Mouse (Mus musculus): ENCODE measurements around the gene Prickle2. TPM values are rescaled to one million over a fixed set of nuclear protein-coding genes. Genes with fewer than 3 reads are reported as not detected.
A peak's percentile ranks its signal among the peaks of the same experiment; 100 is the strongest.

Gene Prickle2
- polyA plus RNA-seq, 1 experiment, result 12.7 TPM

DNA sequence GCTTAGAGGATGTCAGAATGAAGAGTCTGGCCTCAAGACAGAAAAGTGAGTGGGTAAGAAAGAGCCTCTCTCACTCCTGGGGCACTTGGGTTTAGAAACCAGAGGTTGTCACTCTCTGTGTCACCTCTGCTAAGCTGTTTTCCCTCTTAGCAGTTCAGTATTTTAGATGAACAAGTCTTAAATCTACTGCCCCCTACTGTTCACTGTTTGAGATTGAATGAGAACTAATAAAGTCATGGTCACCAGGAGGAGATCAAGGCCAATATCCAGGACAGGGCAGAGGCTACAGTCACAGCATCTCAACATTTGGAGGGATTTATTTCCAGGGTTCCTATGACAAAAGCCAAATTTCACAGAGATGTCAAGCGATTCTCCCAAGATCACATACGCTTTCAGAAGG is 228.3 kb downstream of the Prickle2 start:
- 90% methylated on average over 2 of the region's 2 CpGs for WGBS
- Histone ChIP-seq H3K27ac (ENCODE audit: insufficient read depth, low read length) (no peak overlapping the region), H3K27me3 (ENCODE audit: control insufficient read depth, insufficient read depth, low read length) (no peaks in the 10 kb centered on the region), H3K4me3 (replicated peaks; ENCODE audit: insufficient read depth, low read depth, low read length) (no peak overlapping the region), H3K4me1 (ENCODE audit: control insufficient read depth, insufficient read depth, low read length) (0 out of 2 replicates have a peak, but pooled peaks cover 3% of the 10 kb centered on the region)
- TF ChIP-seq POLR2A (IDR thresholded peaks at IDR 0.05; ENCODE audit: borderline replicate concordance, insufficient read depth, low read length) (no peak), CTCF (IDR thresholded peaks at IDR 0.05; ENCODE audit: borderline replicate concordance, insufficient read depth, low read depth, low read length) (no peak)
- DNase-seq, result no peak

DNA sequence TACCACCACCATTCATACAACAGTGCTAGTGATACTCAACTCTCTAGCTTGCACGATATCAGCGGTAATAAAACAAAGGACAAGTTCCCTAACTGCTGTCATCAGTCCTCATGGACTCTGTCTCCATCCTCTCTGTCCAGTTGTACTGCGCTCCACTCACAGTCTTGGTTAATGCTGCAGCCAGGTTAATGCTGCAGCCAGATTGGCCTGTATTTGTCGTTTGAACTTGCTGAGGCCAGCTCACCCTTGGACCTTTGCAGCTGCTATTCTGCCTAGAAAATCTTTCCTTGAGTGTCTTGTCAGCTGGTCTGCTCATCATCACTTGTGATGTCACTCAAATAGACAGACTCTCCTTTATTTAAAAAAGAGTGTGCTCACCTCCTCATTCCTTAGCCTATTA is 236.5 kb downstream of the Prickle2 start:
- 84% methylated on average over 4 of the region's 4 CpGs for WGBS
- Histone ChIP-seq H3K27me3 (ENCODE audit: control insufficient read depth, insufficient read depth, low read length) (no peaks in the 10 kb centered on the region), H3K27ac (ENCODE audit: insufficient read depth, low read length) (no peak overlapping the region), H3K4me1 (ENCODE audit: control insufficient read depth, insufficient read depth, low read length) (peaks cover 6% of the 10 kb centered on the region), H3K4me3 (replicated peaks; ENCODE audit: insufficient read depth, low read depth, low read length) (no peak overlapping the region)
- no peak for DNase-seq
- no peak for TF ChIP-seq CTCF (IDR thresholded peaks at IDR 0.05; ENCODE audit: borderline replicate concordance, insufficient read depth, low read depth, low read length)
- TF ChIP-seq POLR2A (IDR thresholded peaks at IDR 0.05; ENCODE audit: borderline replicate concordance, insufficient read depth, low read length), result no peak

- 91% methylated on average over 4 of the region's 4 CpGs for WGBS
- H3K4me1 ChIP-seq (ENCODE audit: control insufficient read depth, insufficient read depth, low read length), result peaks cover 9% of the 10 kb centered on the region
- H3K27ac ChIP-seq (ENCODE audit: insufficient read depth, low read length), result no peak overlapping the region
- H3K27me3 ChIP-seq (ENCODE audit: control insufficient read depth, insufficient read depth, low read length), result no peaks in the 10 kb centered on the region
- TF ChIP-seq CTCF (IDR thresholded peaks at IDR 0.05; ENCODE audit: borderline replicate concordance, insufficient read depth, low read depth, low read length) (no peak), POLR2A (IDR thresholded peaks at IDR 0.05; ENCODE audit: borderline replicate concordance, insufficient read depth, low read length) (no peak)
- no peak for DNase-seq
- H3K4me3 ChIP-seq (replicated peaks; ENCODE audit: insufficient read depth, low read depth, low read length), result no peak overlapping the region
These were observed 237.1 kb downstream of the Prickle2 start for GRCm38 (mm10) chr6:92468892-92469291.

DNA sequence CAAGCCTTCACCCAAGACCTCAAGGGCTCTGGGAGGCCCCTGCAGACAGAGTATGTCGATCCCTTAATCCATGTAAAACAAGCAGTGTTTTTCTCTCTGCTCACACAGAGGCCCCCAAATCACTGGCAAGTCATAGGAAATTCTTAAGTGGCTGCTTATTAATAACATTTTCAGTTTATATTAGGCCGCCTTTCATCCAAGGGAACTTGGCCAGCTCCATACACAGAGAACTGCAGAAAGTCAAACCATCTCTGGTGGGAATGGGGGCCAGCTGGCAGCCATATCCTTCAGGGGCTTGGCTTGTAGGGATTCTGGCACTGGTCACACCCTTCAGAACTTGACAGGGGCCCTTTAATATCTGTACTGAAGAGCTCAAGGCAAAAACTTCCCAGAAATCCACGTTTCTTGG is 237.6 kb downstream of the Prickle2 start:
- Histone ChIP-seq H3K27ac (ENCODE audit: insufficient read depth, low read length) (no peak overlapping the region), H3K4me3 (replicated peaks; ENCODE audit: insufficient read depth, low read depth, low read length) (no peak overlapping the region), H3K4me1 (ENCODE audit: control insufficient read depth, insufficient read depth, low read length) (peaks cover 11% of the 10 kb centered on the region), H3K27me3 (ENCODE audit: control insufficient read depth, insufficient read depth, low read length) (no peaks in the 10 kb centered on the region)
- no peak for TF ChIP-seq POLR2A (IDR thresholded peaks at IDR 0.05; ENCODE audit: borderline replicate concordance, insufficient read depth, low read length)
- no peak for TF ChIP-seq CTCF (IDR thresholded peaks at IDR 0.05; ENCODE audit: borderline replicate concordance, insufficient read depth, low read depth, low read length)
- WGBS, result 75% methylated on average over 3 of the region's 3 CpGs
- DNase-seq, result no peak

- TF ChIP-seq CTCF (IDR thresholded peaks at IDR 0.05; ENCODE audit: borderline replicate concordance, insufficient read depth, low read depth, low read length), result no peak
- TF ChIP-seq POLR2A (IDR thresholded peaks at IDR 0.05; ENCODE audit: borderline replicate concordance, insufficient read depth, low read length), result no peak
- WGBS, result 54% methylated on average over 2 of the region's 2 CpGs
- H3K27me3 ChIP-seq (ENCODE audit: control insufficient read depth, insufficient read depth, low read length), result no peaks in the 10 kb centered on the region
- no peak for DNase-seq
- H3K4me1 ChIP-seq (ENCODE audit: control insufficient read depth, insufficient read depth, low read length), result peaks cover 11% of the 10 kb centered on the region
- H3K27ac ChIP-seq (ENCODE audit: insufficient read depth, low read length), result no peak overlapping the region
- no peak overlapping the region for H3K4me3 ChIP-seq (replicated peaks; ENCODE audit: insufficient read depth, low read depth, low read length)
These were observed 238.6 kb downstream of the Prickle2 start for GRCm38 (mm10) chr6:92467343-92467742.

DNA sequence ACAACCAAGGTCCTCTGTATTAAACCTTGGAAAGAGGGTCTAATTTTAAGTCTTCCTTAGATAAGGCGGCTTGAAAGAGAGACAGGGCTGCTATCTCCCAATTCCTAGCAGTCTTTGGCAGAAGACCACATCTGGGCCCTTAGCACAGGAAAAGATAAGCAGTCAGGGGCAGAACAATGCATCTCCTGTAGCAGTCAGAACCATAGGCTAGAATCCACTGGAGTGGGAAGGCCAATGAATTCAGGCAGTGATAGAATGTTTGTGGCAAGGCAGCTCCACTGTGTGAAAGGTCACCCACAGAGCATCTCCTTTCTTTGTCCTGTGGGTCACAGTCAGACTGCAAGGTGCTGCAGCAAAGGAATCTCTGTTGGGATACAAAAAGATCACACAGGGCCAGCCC is 240.3 kb downstream of the Prickle2 start:
- 85% methylated on average over 1 of the region's 1 CpGs for WGBS
- no peak overlapping the region for H3K4me3 ChIP-seq (replicated peaks; ENCODE audit: insufficient read depth, low read depth, low read length)
- H3K27ac ChIP-seq (ENCODE audit: insufficient read depth, low read length), result no peak overlapping the region
- no peaks in the 10 kb centered on the region for H3K27me3 ChIP-seq (ENCODE audit: control insufficient read depth, insufficient read depth, low read length)
- TF ChIP-seq POLR2A (IDR thresholded peaks at IDR 0.05; ENCODE audit: borderline replicate concordance, insufficient read depth, low read length) (no peak), CTCF (IDR thresholded peaks at IDR 0.05; ENCODE audit: borderline replicate concordance, insufficient read depth, low read depth, low read length) (no peak)
- H3K4me1 ChIP-seq (ENCODE audit: control insufficient read depth, insufficient read depth, low read length), result peaks cover 11% of the 10 kb centered on the region
- no peak for DNase-seq

DNA sequence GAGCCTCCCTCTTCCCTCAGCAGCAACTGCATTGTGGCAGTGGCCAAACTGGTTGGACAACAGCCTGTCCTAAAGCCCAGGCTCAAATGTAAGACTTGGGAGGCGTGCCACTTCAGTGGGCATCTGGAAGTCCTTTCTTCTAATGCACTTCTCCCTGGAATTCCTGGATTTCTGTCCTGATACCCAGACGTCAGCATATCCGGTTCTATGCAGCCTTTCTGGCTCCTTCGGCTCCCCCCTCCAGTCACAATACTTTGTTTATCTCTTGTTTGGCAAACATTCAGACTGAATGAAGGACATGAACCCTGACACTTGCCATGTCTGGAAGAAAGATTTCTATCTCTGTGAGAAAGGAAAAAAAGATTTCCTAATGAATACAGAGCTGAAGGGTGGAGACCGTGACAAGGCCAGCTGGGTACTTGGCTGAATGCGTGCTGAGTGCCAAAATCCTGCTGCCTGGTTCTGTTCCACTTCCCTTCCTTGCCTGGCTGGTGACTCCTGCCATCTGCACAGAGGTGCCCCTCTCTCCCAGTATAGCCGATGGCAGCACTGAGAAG is 241.1 kb downstream of the Prickle2 start:
- Histone ChIP-seq H3K27ac (ENCODE audit: insufficient read depth, low read length) (no peak overlapping the region), H3K4me1 (ENCODE audit: control insufficient read depth, insufficient read depth, low read length) (peaks cover 11% of the 10 kb centered on the region)

GRCm38 (mm10) chr6:92463768-92464167 is 242.2 kb downstream of the Prickle2 start:
- TF ChIP-seq CTCF (IDR thresholded peaks at IDR 0.05; ENCODE audit: borderline replicate concordance, insufficient read depth, low read depth, low read length) (no peak), POLR2A (IDR thresholded peaks at IDR 0.05; ENCODE audit: borderline replicate concordance, insufficient read depth, low read length) (no peak)
- Histone ChIP-seq H3K27me3 (ENCODE audit: control insufficient read depth, insufficient read depth, low read length) (no peaks in the 10 kb centered on the region), H3K4me3 (replicated peaks; ENCODE audit: insufficient read depth, low read depth, low read length) (no peak overlapping the region), H3K27ac (ENCODE audit: insufficient read depth, low read length) (no peak overlapping the region), H3K4me1 (ENCODE audit: control insufficient read depth, insufficient read depth, low read length) (peaks cover 11% of the 10 kb centered on the region)
- DNase-seq, result no peak
- WGBS, result 69% methylated on average over 9 of the region's 9 CpGs

More for the DNA sequence above, 241.1 kb downstream of the Prickle2 start:
- H3K27me3 ChIP-seq (ENCODE audit: control insufficient read depth, insufficient read depth, low read length), result no peaks in the 10 kb centered on the region
- peak; percentile 38 to 73 for DNase-seq
- no peak overlapping the region for H3K4me3 ChIP-seq (replicated peaks; ENCODE audit: insufficient read depth, low read depth, low read length)
- WGBS, result 30% methylated on average over 7 of the region's 7 CpGs
- TF ChIP-seq CTCF (IDR thresholded peaks at IDR 0.05; ENCODE audit: borderline replicate concordance, insufficient read depth, low read depth, low read length) (no peak), POLR2A (IDR thresholded peaks at IDR 0.05; ENCODE audit: borderline replicate concordance, insufficient read depth, low read length) (no peak)
